Mouse (Mus musculus): ENCODE results near the gene Tex2. TPM values are rescaled to one million over a fixed set of nuclear protein-coding genes. Genes with fewer than 3 reads are reported as not detected.
A peak's percentile ranks its signal among the peaks of the same experiment; 100 is the strongest.
"Not testable (repeated sequence)": the region's sequence is repeated elsewhere in the genome, so short reads cannot be mapped to it uniquely, and the experiment has no call there.

The Tex2 gene
- polyA plus RNA-seq, 1 experiment from 2014 or later, result 13.1 TPM

- H3K36me3 ChIP-seq (ENCODE audit: control insufficient read depth, insufficient read depth, low read length); H3K4me3 ChIP-seq (replicated peaks; ENCODE audit: low read length); ATAC-seq (ENCODE audit: insufficient read depth, low FRiP score); H3K9me3 ChIP-seq (replicated peaks; ENCODE audit: control insufficient read depth, low read length); H3K27me3 ChIP-seq (ENCODE audit: control insufficient read depth, insufficient read depth, low read length); H3K27ac ChIP-seq (ENCODE audit: low read length); H3K9ac ChIP-seq (ENCODE audit: low read length); H3K4me2 ChIP-seq (ENCODE audit: low read depth, low read length): not testable (repeated sequence)
- 88% methylated on average over 10 of the region's 10 CpGs for WGBS
- peaks cover 23% of the 10 kb centered on the region for H3K4me1 ChIP-seq (ENCODE audit: control insufficient read depth, insufficient read depth, low read length)
Measured at GRCm38 (mm10) chr11:106577624-106578355, 35.4 kb downstream of the Tex2 start.

- no peak for ATAC-seq (ENCODE audit: insufficient read depth, low FRiP score)
- no peak overlapping the region for H3K4me2 ChIP-seq (ENCODE audit: low read depth, low read length)
- no peak overlapping the region for H3K9ac ChIP-seq (ENCODE audit: low read length)
- 75% methylated on average over 9 of the region's 9 CpGs for WGBS
- H3K27ac ChIP-seq (ENCODE audit: low read length), result no peak overlapping the region
- no peaks in the 10 kb centered on the region for H3K27me3 ChIP-seq (ENCODE audit: control insufficient read depth, insufficient read depth, low read length)
- no peaks in the 10 kb centered on the region for H3K9me3 ChIP-seq (replicated peaks; ENCODE audit: control insufficient read depth, low read length)
- H3K36me3 ChIP-seq (ENCODE audit: control insufficient read depth, insufficient read depth, low read length), result no peaks in the 10 kb centered on the region
- H3K4me3 ChIP-seq (replicated peaks; ENCODE audit: low read length), result no peak overlapping the region
- H3K4me1 ChIP-seq (ENCODE audit: control insufficient read depth, insufficient read depth, low read length), result peaks cover 27% of the 10 kb centered on the region
Measured at GRCm38 (mm10) chr11:106574456-106574855, 38.8 kb downstream of the Tex2 start.

- no peaks in the 10 kb centered on the region for H3K27me3 ChIP-seq (ENCODE audit: control insufficient read depth, insufficient read depth, low read length)
- peak overlapping the region; percentile 27; the same call in 1 of the 2 replicates for H3K4me2 ChIP-seq (ENCODE audit: low read depth, low read length)
- no peaks in the 10 kb centered on the region for H3K36me3 ChIP-seq (ENCODE audit: control insufficient read depth, insufficient read depth, low read length)
- 42% methylated on average over 9 of the region's 9 CpGs for WGBS
- H3K9ac ChIP-seq (ENCODE audit: low read length), result no peak overlapping the region
- H3K27ac ChIP-seq (ENCODE audit: low read length), result peak overlapping the region; percentile 60
- no peak overlapping the region for H3K4me3 ChIP-seq (replicated peaks; ENCODE audit: low read length)
- ATAC-seq (ENCODE audit: insufficient read depth, low FRiP score), result 0 out of 2 replicates have a peak, but pooled peaks have one; percentile 17
- no peaks in the 10 kb centered on the region for H3K9me3 ChIP-seq (replicated peaks; ENCODE audit: control insufficient read depth, low read length)
- H3K4me1 ChIP-seq (ENCODE audit: control insufficient read depth, insufficient read depth, low read length), result peaks cover 24% of the 10 kb centered on the region
Measured at GRCm38 (mm10) chr11:106573476-106574240, 39.6 kb downstream of the Tex2 start.

GRCm38 (mm10) chr11:106572958-106573357 is 40.3 kb downstream of the Tex2 start:
- peak overlapping the region; percentile 60 for H3K27ac ChIP-seq (ENCODE audit: low read length)
- H3K4me3 ChIP-seq (replicated peaks; ENCODE audit: low read length), result no peak overlapping the region
- H3K9ac ChIP-seq (ENCODE audit: low read length), result no peak overlapping the region
- H3K36me3 ChIP-seq (ENCODE audit: control insufficient read depth, insufficient read depth, low read length), result 0 out of 2 replicates have a peak, but pooled peaks cover 4% of the 10 kb centered on the region
- peaks cover 24% of the 10 kb centered on the region for H3K4me1 ChIP-seq (ENCODE audit: control insufficient read depth, insufficient read depth, low read length)
- H3K4me2 ChIP-seq (ENCODE audit: low read depth, low read length), result peak overlapping the region; percentile 27; the same call in 1 of the 2 replicates
- H3K27me3 ChIP-seq (ENCODE audit: control insufficient read depth, insufficient read depth, low read length), result no peaks in the 10 kb centered on the region
- ATAC-seq (ENCODE audit: insufficient read depth, low FRiP score), result no peak
- WGBS, result 40% methylated on average over 9 of the region's 9 CpGs
- H3K9me3 ChIP-seq (replicated peaks; ENCODE audit: control insufficient read depth, low read length), result no peaks in the 10 kb centered on the region

- Histone ChIP-seq H3K4me3 (replicated peaks; ENCODE audit: low read length) (no peak overlapping the region), H3K27me3 (ENCODE audit: control insufficient read depth, insufficient read depth, low read length) (no peaks in the 10 kb centered on the region), H3K27ac (ENCODE audit: low read length) (no peak overlapping the region), H3K36me3 (ENCODE audit: control insufficient read depth, insufficient read depth, low read length) (0 out of 2 replicates have a peak, but pooled peaks cover 4% of the 10 kb centered on the region), H3K9ac (ENCODE audit: low read length) (no peak overlapping the region), H3K4me1 (ENCODE audit: control insufficient read depth, insufficient read depth, low read length) (peaks cover 24% of the 10 kb centered on the region), H3K4me2 (ENCODE audit: low read depth, low read length) (no peak overlapping the region), H3K9me3 (replicated peaks; ENCODE audit: control insufficient read depth, low read length) (no peaks in the 10 kb centered on the region)
- ATAC-seq (ENCODE audit: insufficient read depth, low FRiP score), result no peak
- 52% methylated on average over 15 of the region's 15 CpGs for WGBS
Measured at GRCm38 (mm10) chr11:106572020-106572782, 41.0 kb downstream of the Tex2 start.

GRCm38 (mm10) chr11:106571026-106571983 is 41.9 kb downstream of the Tex2 start:
- Histone ChIP-seq H3K9me3 (replicated peaks; ENCODE audit: control insufficient read depth, low read length) (no peaks in the 10 kb centered on the region), H3K36me3 (ENCODE audit: control insufficient read depth, insufficient read depth, low read length) (peaks cover 12% of the 10 kb centered on the region; the same call in 1 of the 2 replicates), H3K4me1 (ENCODE audit: control insufficient read depth, insufficient read depth, low read length) (peaks cover 24% of the 10 kb centered on the region), H3K4me3 (replicated peaks; ENCODE audit: low read length) (no peak overlapping the region), H3K9ac (ENCODE audit: low read length) (no peak overlapping the region), H3K27me3 (ENCODE audit: control insufficient read depth, insufficient read depth, low read length) (no peaks in the 10 kb centered on the region), H3K27ac (ENCODE audit: low read length) (no peak overlapping the region), H3K4me2 (ENCODE audit: low read depth, low read length) (no peak overlapping the region)
- ATAC-seq (ENCODE audit: insufficient read depth, low FRiP score), result no peak
- WGBS, result 68% methylated on average over 11 of the region's 11 CpGs

GRCm38 (mm10) chr11:106568329-106568960 is 44.8 kb downstream of the Tex2 start:
- no peak overlapping the region for H3K4me2 ChIP-seq (ENCODE audit: low read depth, low read length)
- H3K27ac ChIP-seq (ENCODE audit: low read length), result no peak overlapping the region
- ATAC-seq (ENCODE audit: insufficient read depth, low FRiP score), result no peak
- H3K9ac ChIP-seq (ENCODE audit: low read length), result no peak overlapping the region
- peaks cover 18% of the 10 kb centered on the region for H3K4me1 ChIP-seq (ENCODE audit: control insufficient read depth, insufficient read depth, low read length)
- WGBS, result 87% methylated on average over 14 of the region's 14 CpGs
- H3K9me3 ChIP-seq (replicated peaks; ENCODE audit: control insufficient read depth, low read length), result no peaks in the 10 kb centered on the region
- no peaks in the 10 kb centered on the region for H3K27me3 ChIP-seq (ENCODE audit: control insufficient read depth, insufficient read depth, low read length)
- H3K4me3 ChIP-seq (replicated peaks; ENCODE audit: low read length), result no peak overlapping the region
- peaks cover 13% of the 10 kb centered on the region; the same call in 1 of the 2 replicates for H3K36me3 ChIP-seq (ENCODE audit: control insufficient read depth, insufficient read depth, low read length)
